Mouse (Mus musculus) heart, embryonic 10.5 days (tissue): ENCODE measurements at regions not wholly inside any gene's neighbourhood (a gene's known extent, or its start where the extent isn't known, plus 50 kb on each side); places are given as distances from the start of the nearest gene placed in this dataset.
A peak's percentile ranks its signal among the peaks of the same experiment; 100 is the strongest.

ENCODE experiments used
- DNase-seq: peaks from one replicate; pipeline ENCODE4 v3.0.0-alpha.2; 2017; ENCODE audit warnings: low spot score
- H3K27ac ChIP-seq: fragments of 300-500 bp; sonication (generic); 2 replicates; pipeline ENCODE4 v1.5.1; 2016; ENCODE audit warnings: mild to moderate bottlenecking
- H3K27me3 ChIP-seq: fragments of 300-500 bp; sonication (generic); 2 replicates; pipeline ENCODE4 v1.6.1; 2016; ENCODE audit warnings: mild to moderate bottlenecking; ENCODE audit not compliant: poor library complexity, insufficient read depth, severe bottlenecking
- H3K36me3 ChIP-seq: fragments of 300-500 bp; sonication (generic); 2 replicates; pipeline ENCODE4 v1.6.1; 2016; ENCODE audit warnings: mild to moderate bottlenecking, moderate library complexity
- H3K4me1 ChIP-seq: fragments of 300-500 bp; sonication (generic); 2 replicates; pipeline ENCODE4 v1.6.1; 2016; ENCODE audit warnings: mild to moderate bottlenecking
- H3K4me3 ChIP-seq: fragments of 300-500 bp; sonication (generic); 2 replicates; pipeline ENCODE4 v1.5.1; 2016; ENCODE audit warnings: mild to moderate bottlenecking, moderate library complexity
- H3K9me3 ChIP-seq: fragments of 300-500 bp; sonication (generic); 2 replicates; pipeline ENCODE4 v1.6.1; 2016; ENCODE audit warnings: mild to moderate bottlenecking, moderate library complexity
- WGBS: fragments of 180-500 bp; shearing (Covaris S2); methylation state at CpG from one replicate; pipeline ENCODE4 v1.1.7; 2016; 5-methylcytosine and 5-hydroxymethylcytosine counted together

DNA sequence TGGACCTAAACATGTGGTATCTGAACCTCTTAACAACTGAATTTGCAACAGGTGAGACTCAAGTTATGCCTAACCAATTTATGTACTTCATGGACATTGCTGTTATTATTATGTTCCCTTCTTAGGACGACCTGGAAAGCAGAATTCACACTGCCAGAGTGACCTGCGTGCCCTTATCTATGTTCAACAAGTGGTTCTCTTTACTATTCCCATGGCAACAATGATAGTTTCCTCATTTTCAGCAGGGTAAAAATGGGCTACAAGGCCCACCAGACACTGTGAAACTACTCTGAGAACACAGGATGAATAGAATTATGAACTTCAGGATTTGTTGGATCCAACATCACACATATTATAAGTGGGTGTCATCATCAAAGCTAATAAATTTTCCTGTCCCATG is 269.1 kb downstream of the Inhba start:
- WGBS: 20% methylated on average over 2 of the region's 2 CpGs
- H3K36me3 ChIP-seq: no peaks in the 10 kb centered on the region

DNA sequence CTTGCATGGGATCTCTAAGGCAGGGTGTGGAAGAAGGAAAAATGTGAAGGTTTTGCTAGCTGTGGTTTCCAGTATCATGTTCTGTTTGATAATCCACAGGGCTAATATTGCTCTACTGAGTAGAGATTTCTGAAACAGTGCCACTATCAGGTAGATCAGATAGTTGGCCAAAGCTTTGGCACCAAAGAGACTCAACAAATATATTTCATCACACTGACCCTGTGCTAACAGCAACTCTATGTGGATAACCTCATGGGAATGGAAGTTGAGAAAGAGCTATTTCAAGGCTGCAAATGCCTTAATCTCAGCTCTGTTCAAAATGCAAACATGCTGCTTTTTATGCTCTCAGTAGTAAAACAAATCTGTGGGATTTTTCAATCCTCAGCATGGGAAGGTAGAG is 270.1 kb downstream of the Inhba start:
- Histone ChIP-seq H3K4me1 (peaks cover 8% of the 10 kb centered on the region), H3K36me3 (no peaks in the 10 kb centered on the region), H3K9me3 (no peaks in the 10 kb centered on the region), H3K27me3 (no peaks in the 10 kb centered on the region), H3K4me3 (no peak overlapping the region), H3K27ac (peak overlapping the region; percentile 36; the same call in 1 of the 2 replicates)
- DNase-seq: no peak

More for the DNA sequence above, 269.1 kb downstream of the Inhba start:
- H3K27ac ChIP-seq: no peak overlapping the region
- no peak for DNase-seq
- no peaks in the 10 kb centered on the region for H3K27me3 ChIP-seq
- peaks cover 8% of the 10 kb centered on the region for H3K4me1 ChIP-seq
- H3K9me3 ChIP-seq: no peaks in the 10 kb centered on the region
- no peak overlapping the region for H3K4me3 ChIP-seq

DNA sequence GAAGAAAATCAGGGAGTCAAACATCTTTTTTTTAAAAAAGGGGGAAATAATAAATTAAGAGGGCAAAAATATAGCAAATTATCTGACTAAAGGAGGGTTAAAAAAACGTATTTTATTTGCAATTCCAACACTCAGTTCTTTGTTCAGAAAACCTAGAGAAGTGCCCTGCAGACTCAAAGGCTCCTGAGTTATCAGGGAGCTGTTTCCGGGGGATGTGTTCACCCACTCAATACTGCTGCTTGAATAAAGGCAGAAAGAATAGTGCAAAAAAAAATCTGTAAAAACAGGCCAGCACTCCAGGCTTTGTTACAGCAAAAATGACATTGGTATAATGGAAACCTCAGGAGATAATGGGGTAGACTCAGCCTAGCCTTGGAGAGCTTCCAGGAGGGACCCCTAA is 270.6 kb downstream of the Inhba start:
- no peaks in the 10 kb centered on the region for H3K9me3 ChIP-seq
- no peaks in the 10 kb centered on the region for H3K36me3 ChIP-seq
- H3K4me3 ChIP-seq: no peak overlapping the region
- H3K27me3 ChIP-seq: no peaks in the 10 kb centered on the region
- peaks cover 8% of the 10 kb centered on the region for H3K4me1 ChIP-seq
- no peak for DNase-seq
- 27% methylated on average over 2 of the region's 2 CpGs for WGBS
- H3K27ac ChIP-seq: peak overlapping the region; percentile 54

DNA sequence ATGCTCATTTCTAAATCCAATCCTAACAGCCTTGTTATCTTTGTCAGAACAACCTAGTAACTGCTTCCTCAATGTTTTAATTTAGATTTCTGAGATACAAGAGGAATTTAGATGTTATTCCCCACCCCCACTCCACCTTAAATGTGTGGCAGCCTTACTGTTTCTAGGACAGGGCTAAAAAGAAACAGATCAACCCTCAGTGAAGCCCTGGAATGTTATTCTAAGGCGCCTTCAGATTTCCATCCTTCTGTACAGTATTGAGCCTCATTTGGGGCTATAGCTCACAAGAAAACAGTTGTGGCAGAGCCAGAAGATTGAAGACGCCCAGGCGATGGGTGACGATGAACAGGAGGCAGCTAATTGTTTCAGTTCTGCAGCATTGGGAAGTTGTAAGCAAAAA is 271.7 kb downstream of the Inhba start:
- no peaks in the 10 kb centered on the region for H3K9me3 ChIP-seq
- H3K4me3 ChIP-seq: no peak overlapping the region
- WGBS: 41% methylated on average over 4 of the region's 4 CpGs
- H3K27me3 ChIP-seq: no peaks in the 10 kb centered on the region
- DNase-seq: no peak
- no peaks in the 10 kb centered on the region for H3K36me3 ChIP-seq
- H3K27ac ChIP-seq: no peak overlapping the region
- H3K4me1 ChIP-seq: peaks cover 8% of the 10 kb centered on the region

DNA sequence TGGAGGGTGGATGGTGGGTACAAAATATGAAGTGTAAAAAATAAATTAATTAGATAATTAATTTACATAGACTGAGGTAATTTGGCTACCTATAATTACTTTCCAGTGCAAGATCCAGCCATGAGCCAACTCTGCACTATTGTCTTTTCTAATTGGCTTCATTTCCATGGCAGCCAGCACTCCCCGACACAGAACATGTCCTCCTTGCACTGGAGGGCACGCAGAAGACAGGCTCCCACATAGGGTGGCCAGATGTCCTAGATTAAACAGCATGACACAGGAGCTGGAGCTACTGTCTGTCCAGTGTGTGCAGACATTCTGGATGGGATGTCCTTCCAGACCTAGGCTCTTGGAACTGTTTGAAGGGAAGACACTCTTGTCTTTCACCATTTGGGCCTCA is 278.0 kb downstream of the Inhba start:
- H3K9me3 ChIP-seq: no peaks in the 10 kb centered on the region
- no peaks in the 10 kb centered on the region for H3K4me1 ChIP-seq
- 85% methylated on average over 2 of the region's 2 CpGs for WGBS

DNA sequence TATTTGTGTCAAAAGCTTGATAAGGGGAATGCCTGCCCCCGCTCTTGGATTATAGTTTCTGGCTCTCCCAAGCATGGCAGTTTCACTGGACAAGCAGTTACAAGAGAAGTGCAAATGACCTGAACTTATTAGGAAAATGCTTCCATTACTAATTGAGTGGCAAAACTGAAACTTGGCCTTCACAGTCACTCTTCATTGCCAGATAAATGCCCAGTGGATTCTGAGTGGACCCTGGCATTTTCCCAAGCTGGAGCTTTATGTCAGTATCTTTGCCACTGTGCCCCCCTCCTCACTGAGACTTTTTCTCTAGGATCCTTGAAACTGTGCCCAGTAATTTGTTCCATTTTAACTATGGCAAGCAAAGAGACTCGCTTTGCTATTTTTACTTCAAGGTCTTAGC is 279.1 kb downstream of the Inhba start:
- Histone ChIP-seq H3K4me1 (no peaks in the 10 kb centered on the region), H3K36me3 (no peaks in the 10 kb centered on the region), H3K27me3 (no peaks in the 10 kb centered on the region), H3K27ac (no peak overlapping the region), H3K9me3 (no peaks in the 10 kb centered on the region), H3K4me3 (no peak overlapping the region)
- no peak for DNase-seq
- WGBS: 84% methylated on average over 2 of the region's 2 CpGs

More for the DNA sequence above, 278.0 kb downstream of the Inhba start:
- Histone ChIP-seq H3K27ac (no peak overlapping the region), H3K27me3 (no peaks in the 10 kb centered on the region), H3K4me3 (no peak overlapping the region), H3K36me3 (no peaks in the 10 kb centered on the region)
- no peak for DNase-seq

DNA sequence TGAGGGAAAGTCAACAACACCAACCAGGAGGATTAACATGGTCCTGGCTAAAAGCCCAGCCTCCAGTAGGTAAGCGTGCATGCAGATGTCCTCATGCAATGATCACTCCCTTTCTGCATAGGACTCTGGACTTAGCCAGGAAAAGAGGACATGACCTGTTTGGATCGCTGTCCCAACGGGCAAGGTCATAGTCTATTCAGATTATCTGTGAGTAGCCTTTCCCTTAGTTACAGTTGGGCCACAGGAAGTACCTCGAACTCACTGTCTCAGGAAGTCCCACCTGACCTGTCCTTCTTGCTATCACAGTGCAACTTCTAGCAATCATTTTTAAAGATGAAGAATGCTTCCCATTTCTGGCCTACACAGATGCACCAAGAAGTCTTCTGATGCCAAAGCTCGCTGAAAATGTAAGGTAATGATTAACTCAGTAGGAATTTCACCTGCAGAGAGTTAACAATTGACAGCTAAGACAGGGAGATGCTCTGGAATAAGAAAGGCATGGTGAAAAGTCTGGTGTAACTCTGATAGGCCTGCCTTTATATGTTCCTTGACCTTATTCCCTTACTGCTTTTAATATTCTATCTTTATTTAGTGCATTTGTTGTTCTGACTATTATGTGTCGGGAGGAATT is 280.1 kb downstream of the Inhba start:
- Histone ChIP-seq H3K27me3 (no peaks in the 10 kb centered on the region), H3K4me3 (no peak overlapping the region), H3K4me1 (no peaks in the 10 kb centered on the region), H3K36me3 (no peaks in the 10 kb centered on the region), H3K27ac (no peak overlapping the region), H3K9me3 (no peaks in the 10 kb centered on the region)
- WGBS: 82% methylated on average over 6 of the region's 6 CpGs
- DNase-seq: no peak

DNA sequence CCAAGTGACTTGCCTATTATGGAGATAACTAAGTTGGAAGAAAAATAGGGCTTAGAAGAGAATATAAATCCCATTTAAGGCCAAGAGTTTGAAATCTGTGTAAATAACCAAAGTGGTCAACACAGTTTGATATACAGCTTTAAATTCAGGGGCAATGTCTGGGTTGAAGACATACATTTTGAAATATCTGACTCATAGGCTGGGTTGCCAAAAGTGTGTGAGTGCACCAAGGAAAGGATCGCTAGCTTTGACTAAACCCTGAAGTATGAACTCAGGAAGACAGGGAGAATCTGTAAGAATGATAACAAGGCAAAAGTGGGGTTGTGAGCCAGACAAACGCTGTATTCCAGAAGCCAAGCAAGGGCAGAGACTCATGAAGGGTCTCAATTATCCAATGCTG is 288.1 kb downstream of the Inhba start:
- DNase-seq: no peak
- no peaks in the 10 kb centered on the region for H3K4me1 ChIP-seq
- 52% methylated on average over 2 of the region's 2 CpGs for WGBS
- no peak overlapping the region for H3K4me3 ChIP-seq
- H3K27me3 ChIP-seq: no peaks in the 10 kb centered on the region
- no peak overlapping the region for H3K27ac ChIP-seq
- no peaks in the 10 kb centered on the region for H3K36me3 ChIP-seq
- no peaks in the 10 kb centered on the region for H3K9me3 ChIP-seq

DNA sequence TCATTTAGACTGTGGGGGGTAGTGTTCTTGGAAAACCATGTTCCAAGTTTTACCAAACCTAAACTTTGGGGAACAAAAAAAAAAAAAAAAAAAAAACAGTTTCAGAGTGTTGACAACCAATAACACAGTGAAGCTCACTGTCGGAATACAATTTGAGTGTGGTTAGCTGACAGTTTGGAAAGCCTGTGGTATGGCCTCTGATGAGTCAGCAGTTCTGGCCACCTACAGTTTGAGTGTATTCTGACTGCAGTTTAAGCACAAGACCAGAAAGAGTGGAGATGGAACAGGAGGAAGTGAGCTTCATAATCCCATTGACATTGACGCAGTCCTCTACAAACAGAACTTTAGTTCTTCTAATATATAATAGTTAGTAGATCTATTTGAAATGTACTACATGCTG is 303.0 kb downstream of the Inhba start:
- H3K27ac ChIP-seq: no peak overlapping the region
- no peaks in the 10 kb centered on the region for H3K27me3 ChIP-seq
- no peaks in the 10 kb centered on the region for H3K9me3 ChIP-seq
- no peak for DNase-seq
- no peak overlapping the region for H3K4me3 ChIP-seq
- H3K4me1 ChIP-seq: 0 out of 2 replicates have a peak, but pooled peaks cover 4% of the 10 kb centered on the region
- H3K36me3 ChIP-seq: no peaks in the 10 kb centered on the region
- 80% methylated on average over 2 of the region's 2 CpGs for WGBS

DNA sequence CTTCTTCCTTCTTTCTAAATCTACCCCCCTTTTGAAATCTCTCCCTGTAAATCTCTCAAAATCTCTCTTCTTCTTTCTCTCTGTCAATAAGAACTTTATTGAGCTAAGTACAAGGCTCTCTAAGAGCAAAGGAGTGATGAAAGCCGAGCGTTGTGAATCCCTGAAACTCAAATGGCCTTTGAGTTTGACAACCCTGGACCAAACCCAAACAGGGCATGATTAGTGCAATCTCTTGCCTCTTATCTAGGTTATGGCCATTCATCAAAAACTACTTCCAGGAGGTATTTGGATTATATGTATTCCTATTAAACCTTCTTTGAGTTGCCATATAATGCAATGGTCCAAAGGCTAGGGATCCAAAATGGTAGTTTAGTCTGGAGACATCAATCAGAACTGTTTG is 304.0 kb downstream of the Inhba start:
- no peak overlapping the region for H3K27ac ChIP-seq
- no peaks in the 10 kb centered on the region for H3K36me3 ChIP-seq
- no peak for DNase-seq
- H3K4me3 ChIP-seq: no peak overlapping the region
- H3K4me1 ChIP-seq: 0 out of 2 replicates have a peak, but pooled peaks cover 4% of the 10 kb centered on the region
- H3K9me3 ChIP-seq: no peaks in the 10 kb centered on the region
- 84% methylated on average over 2 of the region's 2 CpGs for WGBS
- no peaks in the 10 kb centered on the region for H3K27me3 ChIP-seq

DNA sequence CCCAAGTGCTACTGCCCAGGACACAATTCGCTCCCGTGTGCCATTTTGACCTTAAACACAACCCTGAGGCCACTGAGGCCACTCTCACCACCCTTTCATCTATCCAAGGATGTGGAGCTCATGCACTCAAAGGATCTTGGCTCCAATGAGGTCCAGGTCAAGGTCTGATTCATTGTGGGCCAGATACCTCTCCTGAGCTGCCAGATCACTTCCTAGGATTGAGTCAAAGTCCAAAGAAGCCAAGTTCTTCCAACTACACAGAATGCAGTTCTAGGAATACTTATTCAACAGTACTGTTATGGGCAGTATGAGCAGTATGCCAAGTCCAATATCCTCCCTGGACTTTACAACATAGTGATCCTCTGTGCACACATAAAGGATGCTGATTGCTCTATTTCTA is 304.9 kb downstream of the Inhba start:
- H3K27ac ChIP-seq: no peak overlapping the region
- no peak for DNase-seq
- 85% methylated on average over 2 of the region's 2 CpGs for WGBS
- no peak overlapping the region for H3K4me3 ChIP-seq
- H3K4me1 ChIP-seq: 0 out of 2 replicates have a peak, but pooled peaks cover 4% of the 10 kb centered on the region
- H3K36me3 ChIP-seq: no peaks in the 10 kb centered on the region
- H3K9me3 ChIP-seq: no peaks in the 10 kb centered on the region
- no peaks in the 10 kb centered on the region for H3K27me3 ChIP-seq

DNA sequence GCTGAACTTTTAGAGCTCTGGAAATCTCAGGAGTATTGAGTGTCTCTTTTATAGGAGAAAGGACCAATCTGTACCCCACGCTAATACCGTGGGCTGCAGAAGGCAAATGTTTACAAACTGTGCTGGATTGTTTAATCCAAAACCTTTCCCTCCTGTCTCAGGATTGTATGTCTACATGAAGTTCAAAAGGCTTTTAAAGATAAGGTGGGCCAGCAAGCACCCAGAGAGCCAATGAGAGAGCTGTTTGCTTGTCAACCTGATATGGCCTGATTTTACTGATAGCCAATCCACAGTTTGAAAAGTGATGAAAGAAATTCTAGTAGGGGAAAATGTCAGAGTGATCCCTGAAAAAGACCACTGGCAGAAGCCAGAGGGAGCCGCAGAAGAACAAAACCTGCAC is 305.8 kb downstream of the Inhba start:
- Histone ChIP-seq H3K4me1 (0 out of 2 replicates have a peak, but pooled peaks cover 4% of the 10 kb centered on the region), H3K27me3 (no peaks in the 10 kb centered on the region), H3K27ac (no peak overlapping the region), H3K9me3 (no peaks in the 10 kb centered on the region), H3K4me3 (no peak overlapping the region), H3K36me3 (no peaks in the 10 kb centered on the region)
- DNase-seq: no peak
- WGBS: 19% methylated on average over 3 of the region's 3 CpGs

DNA sequence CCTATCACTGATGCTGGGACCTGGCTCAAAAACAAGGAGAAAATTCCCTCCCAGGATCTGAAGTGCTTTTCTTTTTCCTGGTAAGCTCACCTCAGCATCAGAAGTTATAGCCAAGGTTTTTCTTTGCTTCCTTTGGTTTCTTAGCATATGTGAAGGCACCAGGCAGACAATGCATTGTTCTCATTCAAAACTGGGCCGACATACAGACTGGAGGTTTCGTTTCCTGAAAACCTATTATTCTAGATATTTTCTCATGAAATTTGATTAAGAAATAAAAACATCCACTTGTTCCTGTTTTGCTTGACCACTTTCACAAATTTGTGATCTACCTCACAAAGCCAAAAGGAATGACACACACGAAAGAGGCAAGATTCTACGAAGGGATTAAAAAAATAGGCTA is 308.7 kb downstream of the Inhba start:
- Histone ChIP-seq H3K9me3 (no peaks in the 10 kb centered on the region), H3K36me3 (no peaks in the 10 kb centered on the region), H3K27me3 (no peaks in the 10 kb centered on the region), H3K4me3 (no peak overlapping the region), H3K27ac (no peak overlapping the region), H3K4me1 (0 out of 2 replicates have a peak, but pooled peaks cover 4% of the 10 kb centered on the region)
- 77% methylated on average over 4 of the region's 4 CpGs for WGBS
- no peak for DNase-seq

DNA sequence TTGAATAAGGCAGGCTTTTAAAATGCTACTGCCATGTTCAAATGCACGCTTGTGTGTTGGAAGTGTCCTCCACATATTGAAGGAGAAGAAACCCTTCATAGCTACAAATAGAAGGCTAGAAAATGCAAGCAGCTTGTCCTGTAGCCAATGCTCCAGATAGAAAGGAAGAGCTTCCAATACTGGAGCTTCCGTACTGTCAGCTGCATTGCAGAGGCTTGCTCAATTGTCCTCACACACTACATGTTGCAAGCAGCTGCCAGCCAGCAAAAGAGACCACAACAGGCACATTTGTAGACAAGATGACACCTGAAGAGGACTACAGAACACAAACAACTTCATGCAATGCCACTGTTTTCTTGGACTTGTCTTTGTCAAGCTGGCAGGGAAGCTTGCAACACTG is 314.0 kb downstream of the Inhba start:
- Histone ChIP-seq H3K4me3 (no peak overlapping the region), H3K9me3 (no peaks in the 10 kb centered on the region), H3K27me3 (no peaks in the 10 kb centered on the region), H3K27ac (no peak overlapping the region), H3K36me3 (no peaks in the 10 kb centered on the region), H3K4me1 (no peaks in the 10 kb centered on the region)
- WGBS: 88% methylated on average over 2 of the region's 2 CpGs
- no peak for DNase-seq
